Mouse (Mus musculus): ENCODE data around the gene Foxred1. TPM values are rescaled to one million over a fixed set of nuclear protein-coding genes. Genes with fewer than 3 reads are reported as not detected.

The Foxred1 gene
- polyA plus RNA-seq, 1 experiment: 39.1 TPM

GRCm38 (mm10) chr9:35175251-35176123, 35.4 kb downstream of the Foxred1 start, which contains the start of gene Dcps:
Gene Dcps, minus strand, starts transcription at chr9:35176061.
- TF ChIP-seq POLR2A (IDR thresholded peaks at IDR 0.05; ENCODE audit: low read depth, low read length) (peak; percentile 33), CTCF (conservative IDR thresholded peaks at IDR 0.05; ENCODE audit: insufficient read depth, insufficient read length, low read depth, low read length) (peak; percentile 28; the same call in 1 of the 2 replicates)
- Histone ChIP-seq H3K27ac (ENCODE audit: insufficient read depth, low read depth, low read length) (peak within 1 kb of the TSS; percentile 96), H3K4me1 (ENCODE audit: control insufficient read depth, insufficient read depth, low read length) (peaks cover 4% of the 10 kb centered on the region; the same call in 1 of the 2 replicates), H3K4me3 (ENCODE audit: insufficient read depth, low read depth, low read length) (peak within 1 kb of the TSS; percentile 95), H3K27me3 (replicated peaks; ENCODE audit: control insufficient read depth, insufficient read depth, low read length) (no peaks in the 10 kb centered on the region), H3K36me3 (ENCODE audit: control insufficient read depth, insufficient read depth, low read length) (no peaks in the 10 kb centered on the region)
- peak; percentile 96 for DNase-seq
- WGBS: under 1% methylated on average over 38 of the region's 38 CpGs

GRCm38 (mm10) chr9:35173331-35173730, 37.5 kb downstream of the Foxred1 start:
- DNase-seq: no peak
- no peaks in the 10 kb centered on the region for H3K36me3 ChIP-seq (ENCODE audit: control insufficient read depth, insufficient read depth, low read length)
- H3K27ac ChIP-seq (ENCODE audit: insufficient read depth, low read depth, low read length): no peak overlapping the region
- no peak overlapping the region for H3K4me3 ChIP-seq (ENCODE audit: insufficient read depth, low read depth, low read length)
- no peaks in the 10 kb centered on the region for H3K27me3 ChIP-seq (replicated peaks; ENCODE audit: control insufficient read depth, insufficient read depth, low read length)
- H3K4me1 ChIP-seq (ENCODE audit: control insufficient read depth, insufficient read depth, low read length): peaks cover 4% of the 10 kb centered on the region; the same call in 1 of the 2 replicates
- TF ChIP-seq CTCF (conservative IDR thresholded peaks at IDR 0.05; ENCODE audit: insufficient read depth, insufficient read length, low read depth, low read length) (no peak), POLR2A (IDR thresholded peaks at IDR 0.05; ENCODE audit: low read depth, low read length) (no peak)
- WGBS: 86% methylated on average over 1 of the region's 1 CpGs

- no peak for DNase-seq
- H3K4me1 ChIP-seq (ENCODE audit: control insufficient read depth, insufficient read depth, low read length): peaks cover 16% of the 10 kb centered on the region; the same call in 1 of the 2 replicates
- 93% methylated on average over 7 of the region's 7 CpGs for WGBS
- H3K27me3 ChIP-seq (replicated peaks; ENCODE audit: control insufficient read depth, insufficient read depth, low read length): no peaks in the 10 kb centered on the region
- H3K36me3 ChIP-seq (ENCODE audit: control insufficient read depth, insufficient read depth, low read length): no peaks in the 10 kb centered on the region
- H3K4me3 ChIP-seq (ENCODE audit: insufficient read depth, low read depth, low read length): no peak overlapping the region
- no peak for TF ChIP-seq POLR2A (IDR thresholded peaks at IDR 0.05; ENCODE audit: low read depth, low read length)
- no peak for TF ChIP-seq CTCF (conservative IDR thresholded peaks at IDR 0.05; ENCODE audit: insufficient read depth, insufficient read length, low read depth, low read length)
- H3K27ac ChIP-seq (ENCODE audit: insufficient read depth, low read depth, low read length): no peak overlapping the region
These were observed 40.8 kb downstream of the Foxred1 start for GRCm38 (mm10) chr9:35170071-35170470.

GRCm38 (mm10) chr9:35166798-35167635, 43.8 kb downstream of the Foxred1 start:
- DNase-seq: peak; percentile 90
- TF ChIP-seq CTCF (conservative IDR thresholded peaks at IDR 0.05; ENCODE audit: insufficient read depth, insufficient read length, low read depth, low read length) (no peak), POLR2A (IDR thresholded peaks at IDR 0.05; ENCODE audit: low read depth, low read length) (no peak)
- Histone ChIP-seq H3K27me3 (replicated peaks; ENCODE audit: control insufficient read depth, insufficient read depth, low read length) (no peaks in the 10 kb centered on the region), H3K27ac (ENCODE audit: insufficient read depth, low read depth, low read length) (peak overlapping the region; percentile 51), H3K4me3 (ENCODE audit: insufficient read depth, low read depth, low read length) (no peak overlapping the region), H3K36me3 (ENCODE audit: control insufficient read depth, insufficient read depth, low read length) (no peaks in the 10 kb centered on the region), H3K4me1 (ENCODE audit: control insufficient read depth, insufficient read depth, low read length) (peaks cover 26% of the 10 kb centered on the region)
- 42% methylated on average over 9 of the region's 9 CpGs for WGBS

GRCm38 (mm10) chr9:35166144-35166797, 44.6 kb downstream of the Foxred1 start:
- Histone ChIP-seq H3K36me3 (ENCODE audit: control insufficient read depth, insufficient read depth, low read length) (no peaks in the 10 kb centered on the region), H3K27ac (ENCODE audit: insufficient read depth, low read depth, low read length) (peak overlapping the region; percentile 91), H3K27me3 (replicated peaks; ENCODE audit: control insufficient read depth, insufficient read depth, low read length) (no peaks in the 10 kb centered on the region), H3K4me3 (ENCODE audit: insufficient read depth, low read depth, low read length) (no peak overlapping the region), H3K4me1 (ENCODE audit: control insufficient read depth, insufficient read depth, low read length) (peaks cover 30% of the 10 kb centered on the region)
- no peak for TF ChIP-seq POLR2A (IDR thresholded peaks at IDR 0.05; ENCODE audit: low read depth, low read length)
- peak; percentile 50 for TF ChIP-seq CTCF (conservative IDR thresholded peaks at IDR 0.05; ENCODE audit: insufficient read depth, insufficient read length, low read depth, low read length)
- WGBS: 6% methylated on average over 3 of the region's 3 CpGs
- DNase-seq: peak; percentile 75

GRCm38 (mm10) chr9:35164142-35164874, 46.5 kb downstream of the Foxred1 start:
- WGBS: 83% methylated on average over 5 of the region's 5 CpGs
- H3K27ac ChIP-seq (ENCODE audit: insufficient read depth, low read depth, low read length): no peak overlapping the region

More at GRCm38 (mm10) chr9:35164142-35164874, 46.5 kb downstream of the Foxred1 start:
- no peak for DNase-seq
- H3K36me3 ChIP-seq (ENCODE audit: control insufficient read depth, insufficient read depth, low read length): no peaks in the 10 kb centered on the region
- H3K4me1 ChIP-seq (ENCODE audit: control insufficient read depth, insufficient read depth, low read length): peaks cover 30% of the 10 kb centered on the region
- no peak for TF ChIP-seq POLR2A (IDR thresholded peaks at IDR 0.05; ENCODE audit: low read depth, low read length)
- no peak for TF ChIP-seq CTCF (conservative IDR thresholded peaks at IDR 0.05; ENCODE audit: insufficient read depth, insufficient read length, low read depth, low read length)
- H3K4me3 ChIP-seq (ENCODE audit: insufficient read depth, low read depth, low read length): no peak overlapping the region
- H3K27me3 ChIP-seq (replicated peaks; ENCODE audit: control insufficient read depth, insufficient read depth, low read length): no peaks in the 10 kb centered on the region

Data from kidney, adult 2 months (tissue).